Mouse (Mus musculus) adrenal gland, postnatal 36 days (tissue): ENCODE measurements at regions not wholly inside any gene's neighbourhood (a gene's known extent, or its start where the extent isn't known, plus 50 kb on each side); places are given as distances from the start of the nearest gene placed in this dataset.

Experiments used
- DNase-seq, 2 experiments: peaks; one replicate each; pipeline ENCODE4 v3.0.0; 2021; ENCODE audit warnings: mixed read lengths in 1 of 2

GRCm38 (mm10) chr17:82909189-82909588, 305.9 kb upstream of the Pkdcc start:
- no peak for DNase-seq

- peak in 1 of 2 experiments; percentile 32 for DNase-seq
Observed at GRCm38 (mm10) chr17:82922986-82923385, 292.1 kb upstream of the Pkdcc start.

GRCm38 (mm10) chr17:82925751-82926150, 289.3 kb upstream of the Pkdcc start:
- DNase-seq: peak; percentile 7 to 18

- peak; percentile 26 to 42 for DNase-seq
Observed at GRCm38 (mm10) chr17:82927681-82928080, 287.4 kb upstream of the Pkdcc start.

GRCm38 (mm10) chr17:82929511-82929910, 285.6 kb upstream of the Pkdcc start:
- no peak for DNase-seq

GRCm38 (mm10) chr17:82930738-82931137, 284.4 kb upstream of the Pkdcc start:
- DNase-seq: no peak

GRCm38 (mm10) chr17:82931476-82931875, 283.6 kb upstream of the Pkdcc start:
- DNase-seq: no peak

- DNase-seq: no peak
Observed at GRCm38 (mm10) chr17:82936836-82937235, 278.3 kb upstream of the Pkdcc start.

- DNase-seq: no peak
Observed at GRCm38 (mm10) chr17:82946083-82946482, 269.0 kb upstream of the Pkdcc start.

GRCm38 (mm10) chr17:82949794-82950193, 265.3 kb upstream of the Pkdcc start:
- no peak for DNase-seq

- no peak for DNase-seq
Observed at GRCm38 (mm10) chr17:82950268-82950667, 264.8 kb upstream of the Pkdcc start.

GRCm38 (mm10) chr17:82957409-82957808, 257.7 kb upstream of the Pkdcc start:
- DNase-seq: peak in 1 of 2 experiments; percentile 18

GRCm38 (mm10) chr17:82963374-82963773, 251.7 kb upstream of the Pkdcc start:
- DNase-seq: no peak

- no peak for DNase-seq
Observed at GRCm38 (mm10) chr17:82999710-83000109, 215.4 kb upstream of the Pkdcc start.

GRCm38 (mm10) chr17:83000411-83000810, 214.7 kb upstream of the Pkdcc start:
- DNase-seq: no peak

- peak in 1 of 2 experiments; percentile 33 for DNase-seq
Observed at GRCm38 (mm10) chr17:83001567-83001966, 213.5 kb upstream of the Pkdcc start.

- no peak for DNase-seq
Observed at GRCm38 (mm10) chr17:83010845-83011244, 204.2 kb upstream of the Pkdcc start.

- DNase-seq: no peak
Observed at GRCm38 (mm10) chr17:83015656-83016055, 199.4 kb upstream of the Pkdcc start.

GRCm38 (mm10) chr17:83016936-83017335, 198.2 kb upstream of the Pkdcc start:
- no peak for DNase-seq

GRCm38 (mm10) chr17:83019267-83019666, 195.8 kb upstream of the Pkdcc start:
- no peak for DNase-seq

GRCm38 (mm10) chr17:83020576-83020975, 194.5 kb upstream of the Pkdcc start:
- DNase-seq: peak; percentile 16 to 62

GRCm38 (mm10) chr17:83025340-83025816, 189.7 kb upstream of the Pkdcc start:
- DNase-seq: peak; percentile 77 to 81

GRCm38 (mm10) chr17:83034914-83035573, 180.0 kb upstream of the Pkdcc start:
- peak in 1 of 2 experiments; percentile 51 for DNase-seq

GRCm38 (mm10) chr17:83035574-83035918, 179.5 kb upstream of the Pkdcc start:
- no peak for DNase-seq
